Mouse (Mus musculus): ENCODE results near the gene Mtnr1a.

- TF ChIP-seq POLR2A (IDR thresholded peaks at IDR 0.05; ENCODE audit: low read depth, low read length): no peak
- no peak for TF ChIP-seq CTCF (conservative IDR thresholded peaks at IDR 0.05; ENCODE audit: insufficient read depth, insufficient read length, low read depth, low read length)
Measured at GRCm38 (mm10) chr8:45110813-45111104, 41.8 kb downstream of the Mtnr1a start.

Data from kidney, adult 2 months (tissue).